Mouse (Mus musculus): ENCODE results near the gene Phactr3. TPM values are rescaled to one million over a fixed set of nuclear protein-coding genes. Genes with fewer than 3 reads are reported as not detected.

Gene Phactr3
- polyA plus RNA-seq, 2 experiments: 0.02 to 0.13 TPM

DNA sequence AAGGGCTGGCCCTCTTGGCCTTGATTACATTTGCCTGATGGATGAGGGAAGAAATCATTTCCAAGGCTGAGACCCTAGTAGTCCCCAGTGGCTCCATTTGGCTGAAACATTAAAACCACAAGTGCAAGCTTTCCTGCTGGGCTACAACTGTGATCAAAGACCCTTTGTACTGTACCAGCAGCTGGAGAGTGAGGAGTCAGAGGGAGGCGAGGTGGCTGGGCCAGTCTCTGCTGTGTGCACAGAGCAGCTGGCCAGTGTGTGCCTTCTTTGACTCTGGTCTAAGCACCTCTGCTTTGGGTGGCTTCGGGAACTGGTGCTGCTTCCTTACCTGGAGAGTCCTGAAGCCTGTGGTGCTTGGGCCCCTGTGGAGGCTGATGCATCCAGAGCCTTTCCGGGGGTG is 122.6 kb downstream of the Phactr3 start:
- H3K27me3 ChIP-seq (ENCODE audit: control insufficient read depth, insufficient read depth, low read length): no peaks in the 10 kb centered on the region
- H3K9me3 ChIP-seq (ENCODE audit: control insufficient read depth, low read length): no peaks in the 10 kb centered on the region
- no peak overlapping the region for H3K9ac ChIP-seq (replicated peaks)
- H3K4me2 ChIP-seq (ENCODE audit: low read depth): no peak overlapping the region
- DNase-seq (ENCODE audit: low read depth in 3 of 3, low spot score in 3 of 3) (no peak), ATAC-seq (ENCODE audit: insufficient read depth) (no peak)
- 66% methylated on average over 3 of the region's 3 CpGs for WGBS (ENCODE audit: insufficient replicate concordance)
- H3K4me1 ChIP-seq (replicated peaks; ENCODE audit: control insufficient read depth in 2 of 2, insufficient read depth in 2 of 2, low read length in 1 of 2): no peaks in the 10 kb centered on the region
- no peak overlapping the region for H3K27ac ChIP-seq
- no peaks in the 10 kb centered on the region for H3K36me3 ChIP-seq (replicated peaks; ENCODE audit: control insufficient read depth, insufficient read depth, low read depth)
- no peak for TF ChIP-seq EP300 (IDR thresholded peaks at IDR 0.05; ENCODE audit: low read depth)
- no peak for TF ChIP-seq CTCF (IDR thresholded peaks at IDR 0.05; ENCODE audit: low read depth)
- no peak overlapping the region for H3K4me3 ChIP-seq (ENCODE audit: insufficient read depth in 1 of 2, low read depth in 2 of 2, low read length in 2 of 2)

GRCm38 (mm10) chr2:178242996-178243395 is 124.2 kb downstream of the Phactr3 start:
- Histone ChIP-seq H3K4me3 (ENCODE audit: insufficient read depth in 1 of 2, low read depth in 2 of 2, low read length in 2 of 2) (no peak overlapping the region), H3K27me3 (ENCODE audit: control insufficient read depth, insufficient read depth, low read length) (no peaks in the 10 kb centered on the region), H3K4me1 (replicated peaks; ENCODE audit: control insufficient read depth in 2 of 2, insufficient read depth in 2 of 2, low read length in 1 of 2) (no peaks in the 10 kb centered on the region), H3K36me3 (replicated peaks; ENCODE audit: control insufficient read depth, insufficient read depth, low read depth) (no peaks in the 10 kb centered on the region), H3K9ac (replicated peaks) (no peak overlapping the region), H3K27ac (no peak overlapping the region), H3K4me2 (ENCODE audit: low read depth) (no peak overlapping the region), H3K9me3 (ENCODE audit: control insufficient read depth, low read length) (no peaks in the 10 kb centered on the region)
- TF ChIP-seq CTCF (IDR thresholded peaks at IDR 0.05; ENCODE audit: low read depth) (no peak), EP300 (IDR thresholded peaks at IDR 0.05; ENCODE audit: low read depth) (no peak)
- WGBS (ENCODE audit: insufficient replicate concordance): 39% methylated on average over 3 of the region's 3 CpGs
- DNase-seq (ENCODE audit: low read depth in 3 of 3, low spot score in 3 of 3) (no peak), ATAC-seq (ENCODE audit: insufficient read depth) (no peak)

- Histone ChIP-seq H3K4me2 (ENCODE audit: low read depth) (no peak overlapping the region), H3K4me3 (ENCODE audit: insufficient read depth in 1 of 2, low read depth in 2 of 2, low read length in 2 of 2) (no peak overlapping the region), H3K36me3 (replicated peaks; ENCODE audit: control insufficient read depth, insufficient read depth, low read depth) (no peaks in the 10 kb centered on the region), H3K4me1 (replicated peaks; ENCODE audit: control insufficient read depth in 2 of 2, insufficient read depth in 2 of 2, low read length in 1 of 2) (no peaks in the 10 kb centered on the region), H3K27me3 (ENCODE audit: control insufficient read depth, insufficient read depth, low read length) (no peaks in the 10 kb centered on the region), H3K9me3 (ENCODE audit: control insufficient read depth, low read length) (no peaks in the 10 kb centered on the region), H3K9ac (replicated peaks) (no peak overlapping the region), H3K27ac (no peak overlapping the region)
- ATAC-seq (ENCODE audit: insufficient read depth): no peak
- TF ChIP-seq CTCF (IDR thresholded peaks at IDR 0.05; ENCODE audit: low read depth) (no peak), EP300 (IDR thresholded peaks at IDR 0.05; ENCODE audit: low read depth) (no peak)
- WGBS (ENCODE audit: insufficient replicate concordance): 55% methylated on average over 1 of the region's 1 CpGs
- no peak for DNase-seq (ENCODE audit: low read depth in 3 of 3, low spot score in 3 of 3)
Observed at GRCm38 (mm10) chr2:178244866-178245265, 126.1 kb downstream of the Phactr3 start.

DNA sequence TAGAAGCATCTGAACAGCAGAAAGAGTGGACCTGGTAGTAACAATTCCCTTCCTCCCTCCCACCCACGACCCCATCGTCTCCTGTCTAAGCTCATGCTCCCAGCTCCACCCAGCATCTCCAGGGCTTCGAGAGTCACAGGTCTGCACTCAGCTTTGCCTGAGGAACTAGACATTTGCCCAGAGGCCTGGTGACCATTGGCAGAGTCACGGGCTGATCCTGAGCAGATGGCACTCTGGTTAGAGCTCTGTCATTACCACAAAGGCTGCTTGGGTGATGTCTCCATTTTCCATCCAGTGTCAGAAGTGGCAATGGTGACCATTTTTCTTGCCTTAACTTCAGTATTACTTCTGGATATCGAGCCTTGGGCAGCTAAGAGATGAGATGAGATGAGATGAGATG is 127.1 kb downstream of the Phactr3 start:
- Histone ChIP-seq H3K4me2 (ENCODE audit: low read depth) (no peak overlapping the region), H3K27ac (no peak overlapping the region), H3K36me3 (replicated peaks; ENCODE audit: control insufficient read depth, insufficient read depth, low read depth) (no peaks in the 10 kb centered on the region), H3K9ac (replicated peaks) (no peak overlapping the region), H3K4me3 (ENCODE audit: insufficient read depth in 1 of 2, low read depth in 2 of 2, low read length in 2 of 2) (no peak overlapping the region), H3K4me1 (replicated peaks; ENCODE audit: control insufficient read depth in 2 of 2, insufficient read depth in 2 of 2, low read length in 1 of 2) (no peaks in the 10 kb centered on the region), H3K9me3 (ENCODE audit: control insufficient read depth, low read length) (no peaks in the 10 kb centered on the region), H3K27me3 (ENCODE audit: control insufficient read depth, insufficient read depth, low read length) (no peaks in the 10 kb centered on the region)
- ATAC-seq (ENCODE audit: insufficient read depth): no peak
- TF ChIP-seq CTCF (IDR thresholded peaks at IDR 0.05; ENCODE audit: low read depth) (no peak), EP300 (IDR thresholded peaks at IDR 0.05; ENCODE audit: low read depth) (no peak)
- no peak for DNase-seq (ENCODE audit: low read depth in 3 of 3, low spot score in 3 of 3)
- 49% methylated on average over 5 of the region's 5 CpGs for WGBS (ENCODE audit: insufficient replicate concordance)

DNA sequence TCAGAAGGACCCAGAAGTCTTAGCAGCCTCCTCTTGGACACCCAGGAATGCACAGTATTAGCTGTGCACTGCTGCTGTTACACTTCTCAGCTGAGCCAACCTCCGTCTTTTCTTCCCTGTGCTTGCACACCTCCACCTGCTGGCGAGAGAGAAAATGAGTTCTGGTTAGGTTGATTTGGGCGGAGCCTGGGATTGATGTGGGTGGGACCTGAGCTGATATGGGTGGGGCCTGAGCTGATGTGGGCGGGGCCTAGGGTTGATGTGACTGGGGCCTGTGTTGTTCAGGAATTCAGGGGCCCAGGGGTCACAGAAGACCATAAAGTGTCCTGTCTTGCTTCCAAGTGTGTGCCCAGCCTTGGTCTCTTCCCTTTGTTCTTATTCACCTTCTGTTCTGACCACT is 128.0 kb downstream of the Phactr3 start:
- ATAC-seq (ENCODE audit: insufficient read depth) (peak; percentile 16; the same call in 1 of the 2 replicates), DNase-seq (ENCODE audit: low read depth in 3 of 3, low spot score in 3 of 3) (no peak)
- Histone ChIP-seq H3K4me1 (replicated peaks; ENCODE audit: control insufficient read depth in 2 of 2, insufficient read depth in 2 of 2, low read length in 1 of 2) (no peaks in the 10 kb centered on the region), H3K9me3 (ENCODE audit: control insufficient read depth, low read length) (no peaks in the 10 kb centered on the region), H3K4me3 (ENCODE audit: insufficient read depth in 1 of 2, low read depth in 2 of 2, low read length in 2 of 2) (no peak overlapping the region), H3K27me3 (ENCODE audit: control insufficient read depth, insufficient read depth, low read length) (no peaks in the 10 kb centered on the region), H3K36me3 (replicated peaks; ENCODE audit: control insufficient read depth, insufficient read depth, low read depth) (no peaks in the 10 kb centered on the region), H3K9ac (replicated peaks) (no peak overlapping the region), H3K4me2 (ENCODE audit: low read depth) (no peak overlapping the region), H3K27ac (no peak overlapping the region)
- WGBS (ENCODE audit: insufficient replicate concordance): 43% methylated on average over 4 of the region's 4 CpGs
- TF ChIP-seq CTCF (IDR thresholded peaks at IDR 0.05; ENCODE audit: low read depth) (0 out of 2 replicates have a peak, but pooled peaks have one; percentile 32), EP300 (IDR thresholded peaks at IDR 0.05; ENCODE audit: low read depth) (no peak)

All from liver, embryonic 14.5 days (tissue).